Mouse (Mus musculus) myocyte (in vitro differentiated cells): Measurements from ENCODE around the gene P2rx2. TPM values are rescaled to one million over a fixed set of nuclear protein-coding genes. Genes with fewer than 3 reads are reported as not detected.

ENCODE experiments used
- H3K27me3 ChIP-seq: one replicate; pipeline ENCODE4 v1.6.1; 2011; ENCODE audit not compliant: control insufficient read depth, insufficient read depth, insufficient read length
- H3K36me3 ChIP-seq: one replicate; pipeline ENCODE4 v1.6.1; 2011; ENCODE audit not compliant: control insufficient read depth, insufficient read depth
- H3K4me2 ChIP-seq: one replicate; pipeline ENCODE4 v1.6.1; 2011; ENCODE audit warnings: low read depth, control low read depth
- H3K4me3 ChIP-seq: one replicate; pipeline ENCODE4 v1.5.1; 2011; ENCODE audit warnings: mild to moderate bottlenecking, control low read depth, moderate library complexity
- H3K79me2 ChIP-seq: one replicate; pipeline ENCODE4 v1.6.1; 2011; ENCODE audit not compliant: control insufficient read depth, insufficient read depth
- H3ac ChIP-seq: one replicate; pipeline ENCODE4 v1.6.1; 2011; ENCODE audit not compliant: control insufficient read depth, insufficient read length
- E2F4 ChIP-seq: IDR thresholded peaks from one replicate; pipeline ENCODE4 v1.6.1; 2011; ENCODE audit warnings: mild to moderate bottlenecking, control low read depth, moderate library complexity; ENCODE audit not compliant: insufficient read depth
- REST ChIP-seq: IDR thresholded peaks from one replicate; pipeline ENCODE4 v1.6.1; 2011; ENCODE audit warnings: mild to moderate bottlenecking, control low read depth, moderate library complexity; ENCODE audit not compliant: insufficient read depth, insufficient read length
- TCF12 ChIP-seq: IDR thresholded peaks from one replicate; pipeline ENCODE4 v1.6.1; 2011; ENCODE audit warnings: mild to moderate bottlenecking, control low read depth; ENCODE audit not compliant: poor library complexity, insufficient read depth, severe bottlenecking
- TCF3 ChIP-seq: IDR thresholded peaks from one replicate; pipeline ENCODE4 v1.6.1; 2011; ENCODE audit warnings: low read depth, control low read depth; ENCODE audit not compliant: insufficient read length
- USF1 ChIP-seq: IDR thresholded peaks from one replicate; pipeline ENCODE4 v1.6.1; 2011; ENCODE audit warnings: low read depth, mild to moderate bottlenecking, control low read depth, moderate library complexity
- polyA plus RNA-seq: library from polyadenylated mRNA; unstranded; fragments of >200 nt; fragmentation: generic; extraction: Trizol; gene quantifications from one replicate; pipeline ENCODE4 v1.2.1, GENCODE M21; 2012; ENCODE audit warnings: missing spikeins

P2rx2 gene
- polyA plus RNA-seq, 1 experiment, result 0.04 TPM

- Histone ChIP-seq H3K27me3 (no peaks in the 10 kb centered on the region), H3K4me3 (no peak overlapping the region), H3K79me2 (no peaks in the 10 kb centered on the region), H3K4me2 (no peak overlapping the region), H3K36me3 (peaks cover 6% of the 10 kb centered on the region), H3ac (no peak overlapping the region)
- TF ChIP-seq E2F4 (no peak), TCF12 (no peak), TCF3 (no peak), USF1 (no peak), REST (no peak)
Observed at GRCm38 (mm10) chr5:110296637-110297036, 46.4 kb downstream of the P2rx2 start.

- no peak for TF ChIP-seq USF1
- no peak for TF ChIP-seq REST
- TF ChIP-seq TCF3, result no peak
- Histone ChIP-seq H3K27me3 (no peaks in the 10 kb centered on the region), H3ac (no peak overlapping the region), H3K4me2 (no peak overlapping the region), H3K79me2 (no peaks in the 10 kb centered on the region), H3K36me3 (no peaks in the 10 kb centered on the region), H3K4me3 (no peak overlapping the region)
Observed at GRCm38 (mm10) chr5:110291649-110292048, 51.4 kb downstream of the P2rx2 start.

Other genes starting within 250 kb of the P2rx2 start
- 0.11 TPM for gene Gm35315, start 248.8 kb downstream of the P2rx2 start, polyA plus RNA-seq
- 0.68 TPM for gene Plcxd1, start 243.2 kb downstream of the P2rx2 start, polyA plus RNA-seq
- gene Gtpbp6, start 235.0 kb downstream of the P2rx2 start, polyA plus RNA-seq, result 60.5 TPM
- 2.1 TPM for gene Zfp605, start 233.1 kb downstream of the P2rx2 start, polyA plus RNA-seq
- 20.4 TPM for gene Chfr, start 207.4 kb downstream of the P2rx2 start, polyA plus RNA-seq
- 15.3 TPM for gene Golga3, start 166.5 kb downstream of the P2rx2 start, polyA plus RNA-seq
- 12.0 TPM for gene Ankle2, start 112.2 kb downstream of the P2rx2 start, polyA plus RNA-seq
- 35.4 TPM for gene Pgam5, start 73.3 kb downstream of the P2rx2 start, polyA plus RNA-seq
- gene Pxmp2, start 57.0 kb downstream of the P2rx2 start, polyA plus RNA-seq, result 4.0 TPM
- gene Pole, start 56.9 kb downstream of the P2rx2 start, polyA plus RNA-seq, result 5.4 TPM
- not detected for gene Lrcol1, start 1.5 kb upstream of the P2rx2 start, polyA plus RNA-seq
- gene Fbrsl1, start 105.3 kb upstream of the P2rx2 start, polyA plus RNA-seq, result 19.0 TPM
- gene Galnt9, start 201.1 kb upstream of the P2rx2 start, polyA plus RNA-seq, result 0.11 TPM